In genomic region chr10:87485721-87486620, GRCm38 (mm10) we compare ENCODE assay signal across 9 mouse cellular contexts. TPM values are rescaled to one million over a fixed set of nuclear protein-coding genes. Genes with fewer than 3 reads are reported as not detected.
A peak's percentile ranks its signal among the peaks of the same experiment; 100 is the strongest.
DNase-seq lines count a peak whose midpoint lies in the region; ATAC-seq and TF ChIP-seq lines count a peak whose summit lies in the region.
"Had no signal": no experiment of that assay in that cellular context is flagged by ENCODE, and none has a peak within 500 bp of the region (broad histone marks: within the 10 kb centered on the region; RNA-seq: fewer than 3 reads in every experiment).

No protein-coding gene starts in this region.

- H3K9me3 ChIP-seq in heart, embryonic 10.5 days, result no peaks in the 10 kb centered on the region
- H3K9me3 ChIP-seq in intestine, postnatal 0 days (ENCODE audit: control insufficient read depth), result no peaks in the 10 kb centered on the region
- H3K9me3 ChIP-seq: megakaryocyte, embryonic 14.5 days had no signal

- H3K36me3 ChIP-seq in heart, embryonic 10.5 days, result no peaks in the 10 kb centered on the region
- no peaks in the 10 kb centered on the region for H3K36me3 ChIP-seq in intestine, postnatal 0 days (ENCODE audit: control insufficient read depth, insufficient read depth)
- no peaks in the 10 kb centered on the region for H3K36me3 ChIP-seq in liver, adult 2 months (ENCODE audit: control insufficient read depth, insufficient read depth, low read length)

- no peak for TF ChIP-seq CTCF in intestine, postnatal 0 days (IDR thresholded peaks at IDR 0.05; ENCODE audit: low read depth)
- no peak for TF ChIP-seq CTCF in liver, adult 2 months (IDR thresholded peaks at IDR 0.05; ENCODE audit: low read depth, low read length)

- intact Hi-C loops in gastrocnemius, postnatal 36 days (cut with DNase I), result no loop called here

- H3K4me3 ChIP-seq in heart, embryonic 10.5 days, result peak overlapping the region; percentile 35
- peak overlapping the region; percentile 1; the same call in 1 of the 2 replicates for H3K4me3 ChIP-seq in intestine, postnatal 0 days (ENCODE audit: low read depth, low read length)
- no peak overlapping the region for H3K4me3 ChIP-seq in liver, adult 2 months (ENCODE audit: insufficient read depth, low read depth, low read length)
- H3K4me3 ChIP-seq: megakaryocyte, embryonic 14.5 days had no signal

- no peak for TF ChIP-seq POLR2A in liver, adult 2 months (IDR thresholded peaks at IDR 0.05; ENCODE audit: extremely low read depth, insufficient read depth, low read length)

- no peaks in the 10 kb centered on the region for H3K79me2 ChIP-seq in liver, adult 2 months (ENCODE audit: control insufficient read depth, insufficient read depth, low read length)

- H3K4me2 ChIP-seq in intestine, postnatal 0 days (replicated peaks; ENCODE audit: low read depth), result peak overlapping the region; percentile 40

- 1% methylated on average over 33 of the region's 33 CpGs for WGBS in heart, embryonic 10.5 days
- 2% methylated on average over 33 of the region's 33 CpGs for WGBS in intestine, postnatal 0 days
- WGBS in liver, adult 2 months, result 3% methylated on average over 33 of the region's 33 CpGs

- peak; percentile 70; the same call in 1 of the 2 replicates for ATAC-seq in intestine, postnatal 0 days

- DNase-seq in heart, embryonic 10.5 days (ENCODE audit: low spot score), result no peak
- DNase-seq in heart, adult 18-20 months, result no peak
- peak; percentile 49 for DNase-seq in embryo, embryonic 9.5 days (ENCODE audit: extremely low spot score)
- DNase-seq in liver, adult 2 months (ENCODE audit: extremely low read depth, low read depth, low spot score), result peak; percentile 12
- peak; percentile 60 for DNase-seq in right cerebral cortex, postnatal 25 days
- DNase-seq in gastrocnemius, postnatal 36 days, result no peak
- no peak for DNase-seq in MN1 (ENCODE audit: low spot score)

- H3K4me1 ChIP-seq in heart, embryonic 10.5 days, result peaks cover 8% of the 10 kb centered on the region; the same call in 1 of the 2 replicates
- no peaks in the 10 kb centered on the region for H3K4me1 ChIP-seq in intestine, postnatal 0 days (replicated peaks; ENCODE audit: control insufficient read depth, insufficient read depth, low read length)
- H3K4me1 ChIP-seq in liver, adult 2 months (ENCODE audit: control insufficient read depth, insufficient read depth, low read length), result no peaks in the 10 kb centered on the region
- H3K4me1 ChIP-seq: megakaryocyte, embryonic 14.5 days had no signal

- H3K9ac ChIP-seq in intestine, postnatal 0 days (ENCODE audit: low read depth, low read length), result no peak overlapping the region
- no peak overlapping the region for H3K9ac ChIP-seq in liver, adult 2 months (ENCODE audit: low read depth, low read length)

- peaks cover 88% of the 10 kb centered on the region for H3K27me3 ChIP-seq in heart, embryonic 10.5 days (ENCODE audit: insufficient read depth, poor library complexity, severe bottlenecking)
- peaks cover 65% of the 10 kb centered on the region for H3K27me3 ChIP-seq in intestine, postnatal 0 days (replicated peaks; ENCODE audit: control insufficient read depth, insufficient read depth, low read length)
- peaks cover 12% of the 10 kb centered on the region; the same call in 1 of the 2 replicates for H3K27me3 ChIP-seq in liver, adult 2 months (ENCODE audit: control insufficient read depth, insufficient read depth, low read length)

- no peak overlapping the region for H3K27ac ChIP-seq in heart, embryonic 10.5 days
- no peak overlapping the region for H3K27ac ChIP-seq in intestine, postnatal 0 days (ENCODE audit: low read depth, low read length)
- H3K27ac ChIP-seq in liver, adult 2 months (replicated peaks; ENCODE audit: insufficient read depth, low read depth, low read length), result no peak overlapping the region

RNA-seq across cellular contexts. Expression of gene Ascl1, which starts 7.5 kb away (rescaled TPM):
- polyA plus RNA-seq in heart, embryonic 10.5 days (2016; fragmentation: Nextera tagmentation; extraction: Ambion mirVana), result 0.92 TPM in 1 of 2 replicates, not detected in the other
- not detected for total RNA-seq in heart, adult 18-20 months (2021)
- polyA plus RNA-seq in intestine, postnatal 0 days (2015; fragmentation: Nextera tagmentation; extraction: Ambion mirVana), result 3.1 and 3.6 TPM in 2 replicates
- not detected in 2 replicates for total RNA-seq in liver, adult 2 months (2014; rRNA removed)
- not detected in 2 replicates for polyA plus RNA-seq in liver, adult 2 months (2012; rRNA removed)
- total RNA-seq in gastrocnemius, postnatal 36 days (2021), result not detected

RNA-seq across cellular contexts. Expression of gene Pah, which starts 35.6 kb away (rescaled TPM):
- polyA plus RNA-seq in heart, embryonic 10.5 days (2016; fragmentation: Nextera tagmentation; extraction: Ambion mirVana), result 0.55 TPM in 1 of 2 replicates, not detected in the other
- total RNA-seq in heart, adult 18-20 months (2021), result 10 to 100 TPM; 39.7 to 47.2 TPM
- 0.26 TPM in 1 of 2 replicates, not detected in the other for polyA plus RNA-seq in intestine, postnatal 0 days (2015; fragmentation: Nextera tagmentation; extraction: Ambion mirVana)
- 1,376 and 1,431 TPM in 2 replicates for total RNA-seq in liver, adult 2 months (2014; rRNA removed)
- polyA plus RNA-seq in liver, adult 2 months (2012; rRNA removed), result 489 and 575 TPM in 2 replicates
- total RNA-seq in gastrocnemius, postnatal 36 days (2021), result not detected

Comparison
In these comparisons a context has a peak if more than half of its experiments do, and no peak if none do; other contexts are left out.
1. DNase-seq: peak in embryo, embryonic 9.5 days (single experiment), liver, adult 2 months (single experiment) and right cerebral cortex, postnatal 25 days (single experiment); none in heart, embryonic 10.5 days (single experiment), heart, adult 18-20 months (0 of 2), gastrocnemius, postnatal 36 days (0 of 2) and MN1 (single experiment).
2. RNA of gene Pah, which starts 35.6 kb away (total RNA-seq): 1,376 to 1,431 TPM in liver, adult 2 months and 39.7 to 47.2 TPM in heart, adult 18-20 months; not detected in gastrocnemius, postnatal 36 days; every median in the first group is over 10 times any median in the second.